Mouse (Mus musculus): Measurements from ENCODE around the gene Npb. TPM values are rescaled to one million over a fixed set of nuclear protein-coding genes. Genes with fewer than 3 reads are reported as not detected.
A peak's percentile ranks its signal among the peaks of the same experiment; 100 is the strongest.

Gene Npb
- polyA plus RNA-seq, 1 experiment from 2014 or later, result not detected

GRCm38 (mm10) chr11:120575046-120575445, 33.2 kb upstream of the Npb start:
- H3K27me3 ChIP-seq (ENCODE audit: poor library complexity, severe bottlenecking), result no peaks in the 10 kb centered on the region
- H3K9me3 ChIP-seq, result no peaks in the 10 kb centered on the region
- DNase-seq (ENCODE audit: extremely low spot score, low spot score), result no peak
- 0 out of 2 replicates have a peak overlapping the region, but pooled peaks have one; percentile 95 for H3K27ac ChIP-seq
- peak overlapping the region; percentile 95 for H3K4me3 ChIP-seq
- peaks cover 53% of the 10 kb centered on the region for H3K4me1 ChIP-seq
- peaks cover 55% of the 10 kb centered on the region for H3K36me3 ChIP-seq (replicated peaks)
- 77% methylated on average over 2 of the region's 2 CpGs for WGBS

- H3K36me3 ChIP-seq (replicated peaks), result peaks cover 50% of the 10 kb centered on the region
- H3K4me3 ChIP-seq, result no peak overlapping the region
- H3K27me3 ChIP-seq (ENCODE audit: poor library complexity, severe bottlenecking), result no peaks in the 10 kb centered on the region
- H3K4me1 ChIP-seq, result peaks cover 55% of the 10 kb centered on the region
- H3K27ac ChIP-seq, result no peak overlapping the region
- no peak for DNase-seq (ENCODE audit: extremely low spot score, low spot score)
- no peaks in the 10 kb centered on the region for H3K9me3 ChIP-seq
Measured at GRCm38 (mm10) chr11:120575940-120576339, 32.3 kb upstream of the Npb start.

GRCm38 (mm10) chr11:120576365-120576981, 31.8 kb upstream of the Npb start:
- 90% methylated on average over 3 of the region's 3 CpGs for WGBS
- DNase-seq (ENCODE audit: extremely low spot score, low spot score), result no peak
- Histone ChIP-seq H3K9me3 (no peaks in the 10 kb centered on the region), H3K27ac (no peak overlapping the region), H3K27me3 (ENCODE audit: poor library complexity, severe bottlenecking) (no peaks in the 10 kb centered on the region), H3K4me1 (peaks cover 50% of the 10 kb centered on the region), H3K36me3 (replicated peaks) (peaks cover 45% of the 10 kb centered on the region), H3K4me3 (peak overlapping the region; percentile 19; the same call in 1 of the 2 replicates)

- no peak for DNase-seq (ENCODE audit: extremely low spot score, low spot score)
- peak overlapping the region; percentile 5; the same call in 1 of the 2 replicates for H3K4me3 ChIP-seq
- WGBS, result 84% methylated on average over 7 of the region's 7 CpGs
- H3K9me3 ChIP-seq, result no peaks in the 10 kb centered on the region
- peaks cover 44% of the 10 kb centered on the region for H3K36me3 ChIP-seq (replicated peaks)
- no peak overlapping the region for H3K27ac ChIP-seq
- peaks cover 52% of the 10 kb centered on the region for H3K4me1 ChIP-seq
- no peaks in the 10 kb centered on the region for H3K27me3 ChIP-seq (ENCODE audit: poor library complexity, severe bottlenecking)
Measured at GRCm38 (mm10) chr11:120577211-120578023, 30.9 kb upstream of the Npb start.

- Histone ChIP-seq H3K27me3 (ENCODE audit: poor library complexity, severe bottlenecking) (no peaks in the 10 kb centered on the region), H3K4me1 (peaks cover 54% of the 10 kb centered on the region), H3K9me3 (no peaks in the 10 kb centered on the region), H3K4me3 (peak overlapping the region; percentile 2; the same call in 1 of the 2 replicates), H3K36me3 (replicated peaks) (peaks cover 50% of the 10 kb centered on the region), H3K27ac (no peak overlapping the region; the same call in 1 of the 2 replicates)
- DNase-seq (ENCODE audit: extremely low spot score, low spot score), result no peak
- WGBS, result 93% methylated on average over 10 of the region's 10 CpGs
Measured at GRCm38 (mm10) chr11:120578024-120578693, 30.1 kb upstream of the Npb start.

GRCm38 (mm10) chr11:120578694-120579243, 29.5 kb upstream of the Npb start:
- Histone ChIP-seq H3K36me3 (replicated peaks) (peaks cover 55% of the 10 kb centered on the region), H3K27ac (0 out of 2 replicates have a peak overlapping the region, but pooled peaks have one; percentile 99), H3K4me3 (peak overlapping the region; percentile 89; the same call in 1 of the 2 replicates), H3K27me3 (ENCODE audit: poor library complexity, severe bottlenecking) (no peaks in the 10 kb centered on the region), H3K4me1 (peaks cover 53% of the 10 kb centered on the region), H3K9me3 (peaks cover under 1% of the 10 kb centered on the region; the same call in 1 of the 2 replicates)
- WGBS, result 85% methylated on average over 11 of the region's 11 CpGs
- no peak for DNase-seq (ENCODE audit: extremely low spot score, low spot score)

GRCm38 (mm10) chr11:120579316-120580107, 28.8 kb upstream of the Npb start:
- no peaks in the 10 kb centered on the region for H3K27me3 ChIP-seq (ENCODE audit: poor library complexity, severe bottlenecking)
- H3K36me3 ChIP-seq (replicated peaks), result peaks cover 62% of the 10 kb centered on the region
- H3K4me3 ChIP-seq, result peak overlapping the region; percentile 89
- H3K4me1 ChIP-seq, result peaks cover 46% of the 10 kb centered on the region
- H3K9me3 ChIP-seq, result peaks cover 4% of the 10 kb centered on the region; the same call in 1 of the 2 replicates
- H3K27ac ChIP-seq, result peak overlapping the region; percentile 99
- DNase-seq (ENCODE audit: extremely low spot score, low spot score), result peak; percentile 86
- 65% methylated on average over 15 of the region's 15 CpGs for WGBS

GRCm38 (mm10) chr11:120580190-120580589, 28.1 kb upstream of the Npb start:
- peak overlapping the region; percentile 89 for H3K4me3 ChIP-seq
- H3K27me3 ChIP-seq (ENCODE audit: poor library complexity, severe bottlenecking), result no peaks in the 10 kb centered on the region
- WGBS, result 67% methylated on average over 7 of the region's 7 CpGs
- DNase-seq (ENCODE audit: extremely low spot score, low spot score), result no peak
- H3K36me3 ChIP-seq (replicated peaks), result peaks cover 69% of the 10 kb centered on the region
- peak overlapping the region; percentile 99 for H3K27ac ChIP-seq
- peaks cover 4% of the 10 kb centered on the region; the same call in 1 of the 2 replicates for H3K9me3 ChIP-seq
- H3K4me1 ChIP-seq, result peaks cover 41% of the 10 kb centered on the region

GRCm38 (mm10) chr11:120580871-120581331, 27.4 kb upstream of the Npb start:
- peaks cover 41% of the 10 kb centered on the region for H3K4me1 ChIP-seq
- WGBS, result under 1% methylated on average over 43 of the region's 44 CpGs
- peak; percentile 49 for DNase-seq (ENCODE audit: extremely low spot score, low spot score)
- peaks cover 4% of the 10 kb centered on the region; the same call in 1 of the 2 replicates for H3K9me3 ChIP-seq
- H3K27ac ChIP-seq, result peak overlapping the region; percentile 99
- peaks cover 76% of the 10 kb centered on the region for H3K36me3 ChIP-seq (replicated peaks)
- H3K27me3 ChIP-seq (ENCODE audit: poor library complexity, severe bottlenecking), result no peaks in the 10 kb centered on the region
- peak overlapping the region; percentile 89 for H3K4me3 ChIP-seq

- 5% methylated on average over 69 of the region's 75 CpGs for WGBS
- DNase-seq (ENCODE audit: extremely low spot score, low spot score), result peak; percentile 82
- H3K4me1 ChIP-seq, result peaks cover 41% of the 10 kb centered on the region
- no peaks in the 10 kb centered on the region for H3K27me3 ChIP-seq (ENCODE audit: poor library complexity, severe bottlenecking)
- peak within 1 kb of the TSS; percentile 99 for H3K27ac ChIP-seq
- peak within 1 kb of the TSS; percentile 89 for H3K4me3 ChIP-seq
- H3K9me3 ChIP-seq, result peaks cover 4% of the 10 kb centered on the region; the same call in 1 of the 2 replicates
- peaks cover 78% of the 10 kb centered on the region for H3K36me3 ChIP-seq (replicated peaks)
Measured at GRCm38 (mm10) chr11:120581490-120582267, 26.6 kb upstream of the Npb start, which contains the start of gene Arhgdia. Gene Arhgdia (minus strand): TSS chr11:120581624.

Data from forebrain, embryonic 10.5 days (tissue).